Mouse (Mus musculus): ENCODE measurements around the gene Cdkn2aip. TPM values are rescaled to one million over a fixed set of nuclear protein-coding genes. Genes with fewer than 3 reads are reported as not detected.
A peak's percentile ranks its signal among the peaks of the same experiment; 100 is the strongest.

The Cdkn2aip gene
- polyA plus RNA-seq, 1 experiment from 2014 or later: 45.4 TPM

DNA sequence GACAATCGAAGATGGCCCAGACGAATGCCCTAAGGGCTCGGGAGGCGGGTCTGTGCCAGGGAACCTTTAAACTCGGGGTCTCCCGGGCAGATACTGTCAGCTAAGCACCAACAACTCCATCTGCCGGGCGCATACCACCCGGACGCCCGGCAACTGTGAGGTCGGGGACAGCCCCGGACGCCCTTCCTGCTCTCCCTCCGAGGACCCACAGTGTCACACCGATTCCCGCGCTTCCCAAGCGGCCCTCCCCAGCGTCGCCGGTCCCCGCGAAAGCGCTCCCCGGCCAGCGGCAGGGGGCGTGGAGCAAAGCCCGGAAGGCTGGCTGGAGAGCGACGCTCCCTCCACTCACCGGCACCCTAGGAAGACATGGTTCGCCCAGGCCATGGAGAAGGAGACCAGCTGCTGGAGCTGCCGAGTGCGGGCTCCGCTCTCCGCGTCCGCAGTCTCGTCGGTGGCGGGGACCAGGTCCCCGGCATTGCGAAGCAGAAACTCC, 515 bp downstream of the Cdkn2aip start:
- ATAC-seq (peak; percentile 44), DNase-seq (ENCODE audit: low spot score) (no peak)
- peak overlapping the region; percentile 98 for H3K27ac ChIP-seq (ENCODE audit: low read depth, low read length)
- H3K27me3 ChIP-seq (replicated peaks; ENCODE audit: control insufficient read depth, insufficient read depth, low read length): no peaks in the 10 kb centered on the region
- peak overlapping the region; percentile 77 for H3K4me2 ChIP-seq (ENCODE audit: low read length)
- H3K4me3 ChIP-seq (ENCODE audit: low read depth, low read length): peak overlapping the region; percentile 99
- H3K4me1 ChIP-seq (ENCODE audit: control insufficient read depth, insufficient read depth, low read length): peaks cover 4% of the 10 kb centered on the region
- WGBS: under 1% methylated on average over 44 of the region's 44 CpGs
- peak overlapping the region; percentile 93 for H3K9ac ChIP-seq (ENCODE audit: low read length)
- no peaks in the 10 kb centered on the region for H3K9me3 ChIP-seq (replicated peaks; ENCODE audit: control insufficient read depth, low read length)
- H3K36me3 ChIP-seq (ENCODE audit: control insufficient read depth, insufficient read depth, low read length): peaks cover 25% of the 10 kb centered on the region

DNA sequence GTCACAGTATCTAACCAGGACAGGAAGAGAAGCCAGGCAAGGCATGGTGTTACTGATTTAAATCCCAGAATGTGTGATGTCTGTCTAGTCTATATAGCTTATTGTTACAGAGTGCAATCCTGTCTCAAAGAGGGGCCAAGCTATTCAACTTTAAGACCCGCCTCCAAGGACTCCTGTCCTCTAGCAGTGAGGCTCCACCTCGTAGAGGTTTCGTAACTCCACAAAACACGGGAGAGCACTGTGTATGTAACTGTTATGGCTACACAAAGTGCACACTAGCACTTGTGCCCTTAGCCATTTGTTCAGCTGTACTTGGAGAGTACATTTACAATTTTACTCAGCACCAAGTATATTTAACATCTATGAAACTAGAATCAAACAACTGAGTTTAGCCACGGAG, 5.6 kb downstream of the Cdkn2aip start:
- no peak overlapping the region for H3K27ac ChIP-seq (ENCODE audit: low read depth, low read length)
- WGBS: 87% methylated on average over 5 of the region's 5 CpGs
- peaks cover 45% of the 10 kb centered on the region for H3K36me3 ChIP-seq (ENCODE audit: control insufficient read depth, insufficient read depth, low read length)
- H3K27me3 ChIP-seq (replicated peaks; ENCODE audit: control insufficient read depth, insufficient read depth, low read length): no peaks in the 10 kb centered on the region
- DNase-seq (ENCODE audit: low spot score): no peak
- no peak for ATAC-seq
- H3K9ac ChIP-seq (ENCODE audit: low read length): no peak overlapping the region
- H3K9me3 ChIP-seq (replicated peaks; ENCODE audit: control insufficient read depth, low read length): no peaks in the 10 kb centered on the region
- peaks cover 4% of the 10 kb centered on the region for H3K4me1 ChIP-seq (ENCODE audit: control insufficient read depth, insufficient read depth, low read length)
- no peak overlapping the region for H3K4me2 ChIP-seq (ENCODE audit: low read length)
- H3K4me3 ChIP-seq (ENCODE audit: low read depth, low read length): no peak overlapping the region

DNA sequence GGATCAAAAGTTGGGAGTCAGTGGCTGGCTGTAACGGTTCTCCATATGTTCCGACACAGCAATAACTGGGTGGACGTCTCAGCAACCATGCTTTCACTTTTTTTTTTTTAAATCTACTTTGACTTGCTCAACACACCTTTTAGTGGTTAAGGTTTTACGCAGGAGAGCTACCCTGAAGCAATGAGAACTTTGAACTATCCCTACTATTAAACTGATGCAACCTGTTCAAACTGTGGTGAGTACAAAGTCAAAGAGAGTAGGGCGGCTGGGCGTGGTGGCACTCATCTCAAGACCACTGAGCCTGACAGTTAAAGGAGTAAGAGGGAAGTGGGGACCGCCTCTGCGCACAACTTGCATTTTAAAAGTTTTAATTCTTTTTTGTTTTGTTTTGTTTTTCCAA, 7.0 kb downstream of the Cdkn2aip start:
- no peak for ATAC-seq
- WGBS: 95% methylated on average over 8 of the region's 8 CpGs
- Histone ChIP-seq H3K27ac (ENCODE audit: low read depth, low read length) (no peak overlapping the region), H3K4me3 (ENCODE audit: low read depth, low read length) (no peak overlapping the region), H3K4me2 (ENCODE audit: low read length) (no peak overlapping the region), H3K4me1 (ENCODE audit: control insufficient read depth, insufficient read depth, low read length) (no peaks in the 10 kb centered on the region), H3K9ac (ENCODE audit: low read length) (no peak overlapping the region), H3K9me3 (replicated peaks; ENCODE audit: control insufficient read depth, low read length) (no peaks in the 10 kb centered on the region), H3K36me3 (ENCODE audit: control insufficient read depth, insufficient read depth, low read length) (peaks cover 39% of the 10 kb centered on the region), H3K27me3 (replicated peaks; ENCODE audit: control insufficient read depth, insufficient read depth, low read length) (no peaks in the 10 kb centered on the region)
- DNase-seq (ENCODE audit: low spot score): no peak

DNA sequence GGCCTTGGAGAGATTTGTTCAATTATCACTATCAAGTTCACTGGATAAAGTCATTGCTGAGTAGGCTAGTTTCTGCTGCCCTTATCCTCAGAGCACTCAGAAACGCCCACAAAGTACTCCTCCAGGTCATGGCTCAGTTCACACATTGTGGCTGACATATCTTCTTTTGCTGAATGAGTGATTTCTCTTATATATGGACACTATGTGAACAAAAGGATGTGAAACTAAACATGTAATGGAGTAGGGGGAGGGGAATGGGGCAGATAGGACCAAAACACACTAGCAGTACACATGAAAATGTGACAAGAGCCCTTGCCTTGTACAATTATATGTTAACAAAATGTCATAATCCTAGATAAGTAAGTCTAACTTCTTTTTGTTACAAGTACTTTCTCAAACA, 11.4 kb downstream of the Cdkn2aip start:
- WGBS: 55% methylated on average over 1 of the region's 1 CpGs
- H3K36me3 ChIP-seq (ENCODE audit: control insufficient read depth, insufficient read depth, low read length): peaks cover 13% of the 10 kb centered on the region; the same call in 1 of the 2 replicates
- H3K9ac ChIP-seq (ENCODE audit: low read length): no peak overlapping the region
- H3K4me3 ChIP-seq (ENCODE audit: low read depth, low read length): no peak overlapping the region
- H3K4me1 ChIP-seq (ENCODE audit: control insufficient read depth, insufficient read depth, low read length): no peaks in the 10 kb centered on the region
- ATAC-seq (no peak), DNase-seq (ENCODE audit: low spot score) (no peak)
- no peak overlapping the region for H3K4me2 ChIP-seq (ENCODE audit: low read length)
- H3K9me3 ChIP-seq (replicated peaks; ENCODE audit: control insufficient read depth, low read length): no peaks in the 10 kb centered on the region
- H3K27ac ChIP-seq (ENCODE audit: low read depth, low read length): no peak overlapping the region
- H3K27me3 ChIP-seq (replicated peaks; ENCODE audit: control insufficient read depth, insufficient read depth, low read length): no peaks in the 10 kb centered on the region

DNA sequence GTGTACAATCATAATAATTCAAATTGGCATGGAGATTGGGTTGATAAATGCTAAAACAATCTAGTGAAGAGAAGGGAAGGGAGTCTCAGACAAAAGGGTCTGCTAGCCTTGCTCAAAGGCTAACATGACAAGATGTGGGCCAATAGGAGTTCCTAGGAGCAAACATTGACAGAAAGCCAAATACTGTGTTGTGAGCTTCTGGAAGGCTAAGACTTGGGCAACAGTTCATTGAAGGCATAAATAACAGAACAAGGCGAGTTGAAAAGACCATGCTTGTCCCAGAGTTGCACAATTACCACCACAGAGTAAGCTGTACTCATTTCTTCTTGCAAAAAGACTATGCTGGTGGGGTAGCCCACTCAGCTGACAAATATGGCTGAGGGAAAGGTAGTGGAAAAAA, 16.0 kb downstream of the Cdkn2aip start:
- Histone ChIP-seq H3K4me1 (ENCODE audit: control insufficient read depth, insufficient read depth, low read length) (no peaks in the 10 kb centered on the region), H3K4me2 (ENCODE audit: low read length) (no peak overlapping the region), H3K9ac (ENCODE audit: low read length) (no peak overlapping the region), H3K36me3 (ENCODE audit: control insufficient read depth, insufficient read depth, low read length) (no peaks in the 10 kb centered on the region), H3K27me3 (replicated peaks; ENCODE audit: control insufficient read depth, insufficient read depth, low read length) (no peaks in the 10 kb centered on the region), H3K9me3 (replicated peaks; ENCODE audit: control insufficient read depth, low read length) (no peaks in the 10 kb centered on the region), H3K4me3 (ENCODE audit: low read depth, low read length) (no peak overlapping the region), H3K27ac (ENCODE audit: low read depth, low read length) (no peak overlapping the region)
- ATAC-seq (no peak), DNase-seq (ENCODE audit: low spot score) (no peak)
- WGBS: 70% methylated on average over 1 of the region's 1 CpGs

DNA sequence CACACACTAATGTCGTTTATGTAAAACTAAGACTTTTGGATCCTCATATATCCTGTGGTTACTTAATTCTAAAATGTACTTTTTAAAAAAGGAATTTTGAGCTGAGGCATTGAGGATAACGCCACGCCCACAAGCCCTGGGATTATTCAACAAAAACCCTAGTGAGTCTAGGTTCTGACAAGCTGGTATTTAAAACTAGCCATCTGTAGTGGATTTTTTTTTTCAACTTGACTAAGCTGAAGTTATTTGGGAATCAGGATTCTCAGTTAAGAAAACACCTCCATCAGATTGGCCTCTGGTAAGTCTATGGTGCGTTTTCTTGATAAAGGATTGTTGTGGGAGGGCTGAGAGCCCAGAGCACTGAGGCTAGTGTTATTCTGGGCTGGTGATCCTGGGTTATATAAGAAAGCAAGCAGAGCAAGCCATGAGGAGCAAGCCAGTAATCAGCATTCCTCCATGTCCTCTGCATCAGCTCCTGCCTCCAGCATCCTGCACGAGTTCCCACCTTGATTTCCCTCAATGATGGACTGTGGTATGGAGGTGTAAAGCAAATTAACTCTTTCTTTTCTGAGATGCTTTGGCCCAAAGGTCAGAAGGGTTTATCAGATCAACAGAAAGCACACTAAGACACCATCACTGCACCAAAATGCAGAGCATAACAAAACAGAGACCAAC, 18.2 kb downstream of the Cdkn2aip start:
- H3K27me3 ChIP-seq (replicated peaks; ENCODE audit: control insufficient read depth, insufficient read depth, low read length): no peaks in the 10 kb centered on the region
- H3K4me2 ChIP-seq (ENCODE audit: low read length): no peak overlapping the region
- H3K4me3 ChIP-seq (ENCODE audit: low read depth, low read length): no peak overlapping the region
- no peaks in the 10 kb centered on the region for H3K9me3 ChIP-seq (replicated peaks; ENCODE audit: control insufficient read depth, low read length)
- H3K4me1 ChIP-seq (ENCODE audit: control insufficient read depth, insufficient read depth, low read length): no peaks in the 10 kb centered on the region
- no peak overlapping the region for H3K27ac ChIP-seq (ENCODE audit: low read depth, low read length)
- H3K36me3 ChIP-seq (ENCODE audit: control insufficient read depth, insufficient read depth, low read length): no peaks in the 10 kb centered on the region
- WGBS: 84% methylated on average over 5 of the region's 5 CpGs
- no peak overlapping the region for H3K9ac ChIP-seq (ENCODE audit: low read length)
- DNase-seq (ENCODE audit: low spot score): no peak
- ATAC-seq: no peak

DNA sequence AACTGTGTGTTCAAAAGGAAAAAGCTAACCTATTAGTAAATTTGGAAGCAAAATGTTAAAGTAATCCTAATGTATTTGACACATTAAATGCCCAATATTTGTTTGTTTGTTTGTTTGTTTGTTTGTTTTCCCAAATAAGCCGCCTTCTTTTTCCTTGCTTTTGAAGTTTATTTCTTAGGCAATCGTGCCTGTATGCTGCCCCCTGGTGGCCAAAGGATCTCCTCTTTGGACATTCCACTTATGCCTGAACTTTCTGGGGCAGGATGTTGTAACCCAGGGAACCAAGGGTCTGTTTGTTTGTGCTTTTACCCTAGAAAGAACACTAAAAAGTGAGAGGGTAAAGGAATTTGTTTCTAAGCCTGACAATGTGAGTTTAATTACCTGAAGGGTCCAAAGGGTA, 20.6 kb downstream of the Cdkn2aip start:
- Histone ChIP-seq H3K9me3 (replicated peaks; ENCODE audit: control insufficient read depth, low read length) (no peaks in the 10 kb centered on the region), H3K4me3 (ENCODE audit: low read depth, low read length) (no peak overlapping the region), H3K36me3 (ENCODE audit: control insufficient read depth, insufficient read depth, low read length) (no peaks in the 10 kb centered on the region), H3K9ac (ENCODE audit: low read length) (no peak overlapping the region), H3K27me3 (replicated peaks; ENCODE audit: control insufficient read depth, insufficient read depth, low read length) (no peaks in the 10 kb centered on the region), H3K4me1 (ENCODE audit: control insufficient read depth, insufficient read depth, low read length) (no peaks in the 10 kb centered on the region), H3K4me2 (ENCODE audit: low read length) (no peak overlapping the region), H3K27ac (ENCODE audit: low read depth, low read length) (no peak overlapping the region)
- ATAC-seq: no peak
- 8% methylated on average over 2 of the region's 2 CpGs for WGBS
- DNase-seq (ENCODE audit: low spot score): peak; percentile 89

DNA sequence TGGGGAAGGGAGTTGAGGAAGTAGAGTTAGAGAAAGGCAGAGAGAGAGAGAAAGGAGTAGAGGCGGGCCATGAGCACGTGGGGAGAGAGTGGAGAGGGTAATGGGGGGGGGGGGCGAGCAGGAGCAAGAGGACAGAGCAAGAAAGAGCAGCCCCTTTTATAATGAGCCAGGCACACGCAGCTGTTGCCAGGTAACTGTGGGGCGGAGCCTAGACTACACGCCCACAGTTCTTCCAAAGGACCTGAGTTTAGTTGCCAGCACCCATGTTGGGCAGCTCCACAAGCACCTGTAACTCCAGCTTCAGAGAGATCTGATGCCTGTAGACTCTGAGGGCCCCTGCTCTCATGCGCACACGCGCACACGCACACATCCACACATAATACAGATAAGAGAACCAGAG, 21.9 kb downstream of the Cdkn2aip start:
- no peaks in the 10 kb centered on the region for H3K27me3 ChIP-seq (replicated peaks; ENCODE audit: control insufficient read depth, insufficient read depth, low read length)
- no peak overlapping the region for H3K9ac ChIP-seq (ENCODE audit: low read length)
- DNase-seq (ENCODE audit: low spot score) (no peak), ATAC-seq (no peak)
- no peaks in the 10 kb centered on the region for H3K9me3 ChIP-seq (replicated peaks; ENCODE audit: control insufficient read depth, low read length)
- no peaks in the 10 kb centered on the region for H3K4me1 ChIP-seq (ENCODE audit: control insufficient read depth, insufficient read depth, low read length)
- no peaks in the 10 kb centered on the region for H3K36me3 ChIP-seq (ENCODE audit: control insufficient read depth, insufficient read depth, low read length)
- WGBS: 65% methylated on average over 10 of the region's 10 CpGs
- no peak overlapping the region for H3K27ac ChIP-seq (ENCODE audit: low read depth, low read length)
- no peak overlapping the region for H3K4me2 ChIP-seq (ENCODE audit: low read length)
- no peak overlapping the region for H3K4me3 ChIP-seq (ENCODE audit: low read depth, low read length)

DNA sequence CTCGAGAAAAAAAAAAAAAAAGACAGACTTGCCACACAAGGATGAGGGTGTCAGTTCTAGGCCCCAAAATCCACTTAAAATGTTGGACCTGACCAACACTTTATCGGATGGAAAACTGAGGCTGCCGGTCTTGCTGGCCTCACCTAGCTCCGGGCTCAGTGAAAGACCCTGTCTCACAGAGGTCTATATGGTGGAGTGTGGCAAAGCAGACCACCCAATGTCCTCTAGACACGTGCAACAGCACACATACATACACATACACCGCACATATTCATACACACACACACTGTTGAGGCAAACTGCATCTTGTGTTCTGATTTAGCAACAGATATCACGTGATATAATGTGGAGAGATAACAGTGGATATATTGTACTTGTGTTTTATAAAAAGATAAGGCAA, 22.4 kb downstream of the Cdkn2aip start:
- no peak overlapping the region for H3K27ac ChIP-seq (ENCODE audit: low read depth, low read length)
- H3K9me3 ChIP-seq (replicated peaks; ENCODE audit: control insufficient read depth, low read length): no peaks in the 10 kb centered on the region
- no peak for ATAC-seq
- WGBS: 32% methylated on average over 7 of the region's 7 CpGs
- no peak overlapping the region for H3K4me2 ChIP-seq (ENCODE audit: low read length)
- H3K4me3 ChIP-seq (ENCODE audit: low read depth, low read length): no peak overlapping the region
- no peaks in the 10 kb centered on the region for H3K4me1 ChIP-seq (ENCODE audit: control insufficient read depth, insufficient read depth, low read length)
- no peak for DNase-seq (ENCODE audit: low spot score)
- H3K36me3 ChIP-seq (ENCODE audit: control insufficient read depth, insufficient read depth, low read length): no peaks in the 10 kb centered on the region
- H3K9ac ChIP-seq (ENCODE audit: low read length): 0 out of 2 replicates have a peak overlapping the region, but pooled peaks have one; percentile 41
- no peaks in the 10 kb centered on the region for H3K27me3 ChIP-seq (replicated peaks; ENCODE audit: control insufficient read depth, insufficient read depth, low read length)
